Mouse (Mus musculus) telencephalon, adult 2 months (tissue): ENCODE data around the gene Gm17657.
A peak's percentile ranks its signal among the peaks of the same experiment; 100 is the strongest.
"Not testable (repeated sequence)": the region's sequence is repeated elsewhere in the genome, so short reads cannot be mapped to it uniquely, and the experiment has no call there.

Experiments used
- DNase-seq: peaks from one replicate; pipeline ENCODE4 v3.0.0-alpha.2; 2011; ENCODE audit warnings: low read depth, low spot score

Gene Gm17657

DNA sequence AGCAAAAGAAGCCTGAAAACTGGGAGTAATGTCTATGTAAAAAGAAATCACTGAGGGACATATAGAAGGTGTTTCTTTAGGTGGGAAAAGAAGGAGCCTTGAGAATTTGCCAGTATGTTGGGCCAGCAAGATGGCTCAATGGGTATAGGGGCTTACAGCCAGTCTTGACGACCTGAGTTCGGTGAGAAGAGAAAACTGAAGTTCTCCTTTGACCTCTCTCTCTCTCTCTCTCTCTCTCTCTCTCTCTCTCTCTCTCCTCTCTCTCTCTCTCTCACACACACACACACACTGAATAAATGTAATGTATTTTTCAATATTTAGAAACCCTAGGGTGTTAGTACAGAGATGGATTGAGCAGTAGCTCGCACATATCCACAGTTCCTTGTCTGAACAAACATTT lies 944 bp downstream of the Gm17657 start:
- DNase-seq, result no peak

DNA sequence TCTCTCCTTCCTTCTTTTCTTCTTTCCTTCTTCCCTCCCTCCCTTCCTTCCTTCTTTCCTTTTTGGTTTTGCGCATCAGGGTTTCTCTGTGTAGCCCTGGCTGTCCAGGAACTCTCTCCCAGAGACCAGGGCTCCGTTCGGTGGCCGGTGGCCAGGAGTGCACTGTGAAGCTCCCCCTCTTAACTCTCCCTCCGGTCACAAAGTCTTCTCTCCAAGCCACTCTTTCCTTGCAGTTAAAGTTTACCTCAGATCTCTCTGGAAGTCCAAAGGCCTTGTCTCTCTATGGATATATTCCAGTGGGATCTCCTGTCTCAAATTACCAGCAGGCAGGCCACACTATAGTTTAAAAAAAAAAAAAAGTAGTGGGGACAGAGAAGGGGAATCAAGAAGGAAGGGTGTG lies 4.2 kb downstream of the Gm17657 start:
- no peak for DNase-seq

DNA sequence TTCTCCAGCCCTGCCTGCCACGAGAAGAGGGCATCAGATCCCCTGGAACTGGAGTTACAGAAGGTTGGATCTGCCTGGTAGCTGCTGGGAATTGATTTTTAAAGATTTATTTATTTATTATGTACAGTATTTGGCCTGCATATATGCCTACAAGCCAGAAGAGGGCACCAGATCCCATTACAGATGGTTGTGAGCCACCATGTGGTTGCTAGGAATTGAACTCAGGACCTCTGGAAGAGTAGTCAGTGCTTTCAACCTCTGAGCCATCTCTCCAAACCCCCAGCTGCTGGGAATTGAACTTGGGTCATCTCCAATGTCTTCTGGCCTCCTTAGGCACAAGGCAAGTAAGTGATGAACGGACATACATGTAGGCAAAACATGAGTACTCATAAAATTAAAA lies 5.4 kb downstream of the Gm17657 start:
- DNase-seq, result no peak

DNA sequence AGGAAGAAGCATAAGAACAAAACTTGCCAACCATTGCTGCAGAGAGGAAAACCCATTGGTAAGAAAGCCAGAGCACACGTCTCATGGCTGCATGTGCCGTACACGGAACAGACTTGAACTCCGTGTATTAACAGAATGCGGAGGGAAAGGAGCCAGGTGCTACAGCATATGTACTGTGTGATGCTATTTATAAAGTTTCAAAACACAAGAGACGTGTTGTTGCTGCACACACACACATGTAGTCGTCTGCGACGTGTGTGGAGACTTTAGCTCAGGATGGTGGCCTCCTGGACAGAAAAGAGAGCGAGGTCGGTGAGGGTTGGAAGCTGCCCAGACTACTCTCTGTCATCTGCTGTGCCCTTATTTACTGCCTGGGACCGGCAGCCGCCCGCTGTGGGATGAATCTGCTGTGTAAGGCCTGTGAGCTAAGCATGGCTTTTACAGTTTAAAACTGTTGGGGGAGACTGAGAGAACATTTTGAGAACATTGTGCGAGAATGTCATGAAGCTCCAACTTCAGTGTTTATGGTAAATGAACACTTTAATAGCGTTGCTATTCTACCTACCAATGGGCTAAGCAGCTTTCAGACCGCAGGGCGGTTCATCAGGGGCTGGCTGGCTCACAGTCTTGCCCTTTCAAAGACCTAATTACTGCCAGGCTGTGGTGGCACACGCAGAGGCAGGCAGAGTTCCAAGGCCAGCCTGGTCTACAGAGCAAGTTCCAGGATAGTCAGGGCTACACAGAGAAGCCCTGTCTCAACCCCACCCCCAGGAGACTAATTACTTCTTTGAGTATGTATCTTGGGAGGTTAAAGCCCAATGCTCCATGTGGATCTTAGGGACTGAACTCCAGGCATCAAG lies 6.4 kb downstream of the Gm17657 start:
- no peak for DNase-seq

DNA sequence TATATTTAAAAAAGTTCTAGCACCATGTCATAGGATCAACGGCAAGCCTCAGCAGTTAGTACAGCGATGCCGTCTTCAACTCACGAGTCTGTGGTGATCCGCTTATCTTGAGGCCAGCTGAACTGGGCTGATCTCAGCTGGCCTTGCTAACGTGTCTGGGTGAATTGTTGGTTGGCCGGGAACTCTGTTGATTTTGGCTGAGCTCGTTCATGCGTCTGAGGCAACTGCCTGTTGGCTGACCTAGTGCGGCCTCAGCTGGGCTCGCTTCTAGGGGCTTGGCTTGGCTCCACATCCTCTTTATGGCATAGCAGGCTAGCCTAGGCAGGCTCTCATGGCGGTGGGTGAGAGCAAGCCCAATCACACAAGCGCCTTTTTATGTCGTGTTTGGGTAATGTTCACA lies 8.0 kb downstream of the Gm17657 start:
- DNase-seq, result no peak

DNA sequence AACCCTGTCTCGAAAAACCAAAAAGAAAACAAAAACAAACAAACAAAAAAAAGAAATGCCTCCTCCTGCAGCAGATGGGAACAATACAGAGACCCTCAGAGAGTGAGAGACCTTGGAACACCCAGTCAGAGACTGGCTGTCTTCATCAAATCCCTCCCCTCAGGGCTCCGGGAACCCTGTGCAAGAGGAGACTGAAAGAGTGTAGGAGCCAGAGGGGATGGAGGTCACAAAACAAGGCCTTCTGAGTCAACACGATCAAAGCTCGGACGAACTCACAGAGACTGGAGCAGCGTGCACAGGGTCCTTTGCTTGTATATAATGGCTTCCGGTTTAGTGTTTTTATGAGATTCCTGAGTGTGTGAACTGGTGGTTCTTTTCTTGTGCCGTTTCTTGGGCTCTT lies 9.0 kb downstream of the Gm17657 start:
- DNase-seq, result no peak

DNA sequence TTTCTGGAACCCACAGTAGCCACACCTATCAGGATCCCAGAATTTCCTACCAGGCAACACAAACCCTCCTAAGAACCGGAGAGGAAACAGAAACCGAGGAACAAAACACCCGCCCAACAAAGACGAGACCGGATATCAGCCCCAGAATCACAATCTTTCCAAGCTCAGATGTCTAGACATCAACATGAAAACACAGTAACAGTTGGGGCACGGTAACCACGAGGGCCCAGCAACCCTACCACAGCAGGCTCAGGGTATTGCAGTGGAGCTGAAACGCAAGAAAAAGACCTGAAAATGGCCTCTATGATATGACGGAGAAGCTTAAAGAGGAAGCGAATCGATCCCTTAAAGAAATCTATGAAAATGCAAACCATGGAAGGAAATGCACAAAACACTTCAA lies 15.6 kb downstream of the Gm17657 start:
- no peak for DNase-seq

DNA sequence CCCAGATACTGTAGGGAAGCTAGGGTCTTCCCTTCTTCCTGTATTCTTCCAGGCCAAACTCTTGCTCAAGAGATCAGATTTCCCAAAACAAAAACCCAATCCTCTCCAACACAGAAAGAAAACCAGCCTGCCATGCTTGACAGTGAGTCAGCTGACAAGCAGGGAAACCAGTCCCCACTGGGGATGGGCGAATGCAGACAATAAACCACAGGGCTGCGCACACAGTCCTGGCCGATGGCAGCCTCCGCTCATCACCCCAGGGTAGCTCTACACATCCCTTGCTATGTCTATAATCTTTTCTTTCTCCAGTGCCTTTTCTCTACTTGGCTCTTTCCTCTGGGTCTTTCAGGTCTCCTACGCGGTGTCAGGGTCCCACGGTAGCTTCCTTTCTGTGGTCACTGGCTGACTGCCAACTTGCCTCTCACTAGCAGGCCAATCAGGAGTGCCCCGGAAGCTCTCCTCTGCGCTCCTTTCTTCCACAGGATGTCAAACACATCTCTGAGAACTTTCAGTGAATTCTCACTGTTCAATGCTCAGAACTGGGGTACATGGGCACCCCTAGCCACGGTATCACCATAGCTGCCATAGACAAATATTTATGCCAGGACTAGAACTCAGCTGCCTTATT lies 17.6 kb downstream of the Gm17657 start:
- no peak for DNase-seq

DNA sequence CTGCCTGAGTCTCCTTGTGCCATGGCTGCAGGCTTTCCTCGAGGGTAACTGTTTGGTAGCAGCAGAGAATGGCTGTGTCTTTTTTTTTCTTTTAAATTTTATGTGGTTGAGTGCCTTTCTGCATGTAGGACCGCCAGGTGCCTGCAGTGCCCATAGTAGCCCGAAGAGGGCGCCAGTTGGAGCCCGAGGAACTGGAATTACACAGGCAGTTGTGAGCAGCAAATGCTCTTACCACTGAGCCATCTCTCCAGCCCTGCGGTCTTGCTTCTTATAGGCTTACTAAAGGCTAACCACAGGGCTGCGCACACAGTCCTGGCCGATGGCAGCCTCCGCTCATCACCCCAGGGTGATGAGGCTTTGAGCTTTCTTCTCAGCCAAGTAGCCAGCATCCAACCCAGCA lies 18.2 kb downstream of the Gm17657 start:
- DNase-seq, result no peak

DNA sequence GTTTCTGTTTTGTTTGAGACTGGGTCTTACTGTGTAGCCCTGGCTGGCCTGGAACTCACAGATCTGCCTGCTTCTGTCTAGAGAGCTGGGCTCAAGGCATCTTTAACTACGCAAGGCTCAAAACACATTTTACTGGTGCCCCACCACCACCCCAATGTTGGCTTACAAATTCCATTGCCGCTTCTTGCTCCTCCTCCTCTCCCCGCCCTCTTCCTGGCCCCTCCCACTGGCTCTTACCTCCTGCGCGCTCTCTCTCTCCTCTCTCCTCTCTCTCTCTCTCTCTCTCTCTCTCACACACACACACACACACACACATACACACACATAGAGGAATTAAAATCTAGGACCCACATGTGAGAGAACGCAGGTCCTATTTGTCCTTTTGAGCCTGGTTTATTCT lies 18.9 kb downstream of the Gm17657 start:
- DNase-seq, result no peak

DNA sequence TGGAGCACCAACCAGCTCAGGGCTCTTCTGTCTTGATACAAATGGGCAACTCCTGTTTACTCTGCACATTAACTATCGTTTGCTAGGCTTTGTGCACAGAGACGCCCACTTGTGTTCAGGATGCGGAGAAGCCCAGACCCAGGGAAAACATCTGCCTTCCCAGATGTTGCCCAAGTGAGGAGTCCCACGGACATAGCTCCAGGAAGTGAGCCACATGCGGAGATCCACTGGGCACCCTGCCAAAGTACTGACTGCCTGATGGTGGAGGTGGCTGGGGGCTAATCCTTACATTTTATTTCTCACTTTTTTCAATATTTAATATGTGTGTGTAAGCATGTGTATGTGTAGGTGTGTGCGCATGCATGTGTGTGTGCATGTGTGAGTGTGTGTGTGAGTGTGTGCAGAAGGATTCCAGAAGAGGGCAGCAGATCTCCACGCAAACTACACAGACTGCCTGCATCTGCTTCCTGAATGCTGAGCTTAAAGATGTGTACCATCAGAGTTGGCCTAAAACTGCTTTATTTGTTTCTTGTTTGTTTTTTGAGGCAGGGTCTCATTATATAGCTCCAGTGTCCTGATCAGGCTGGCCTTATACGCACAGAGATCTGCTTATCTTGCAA lies 20.8 kb downstream of the Gm17657 start:
- no peak for DNase-seq

DNA sequence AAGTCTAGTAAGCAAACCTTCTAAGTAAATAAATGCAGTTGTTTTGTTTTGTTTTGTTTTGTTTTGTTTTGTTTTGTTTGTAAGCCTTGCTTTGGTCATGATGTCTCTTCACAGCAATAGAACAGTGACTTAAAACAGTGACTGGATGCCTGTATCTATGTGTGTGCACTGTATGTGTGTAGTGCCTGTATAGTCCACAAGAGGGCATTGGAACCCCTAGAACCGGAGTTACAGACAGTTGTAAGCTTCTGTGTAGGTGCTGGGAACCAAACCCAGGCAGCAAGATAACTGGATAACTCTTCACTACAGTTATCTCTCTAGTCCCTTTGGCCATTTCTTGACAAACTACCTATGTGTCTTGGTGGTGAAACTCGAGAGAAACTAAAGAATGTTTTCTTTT lies 23.8 kb downstream of the Gm17657 start:
- DNase-seq, result no peak

DNA sequence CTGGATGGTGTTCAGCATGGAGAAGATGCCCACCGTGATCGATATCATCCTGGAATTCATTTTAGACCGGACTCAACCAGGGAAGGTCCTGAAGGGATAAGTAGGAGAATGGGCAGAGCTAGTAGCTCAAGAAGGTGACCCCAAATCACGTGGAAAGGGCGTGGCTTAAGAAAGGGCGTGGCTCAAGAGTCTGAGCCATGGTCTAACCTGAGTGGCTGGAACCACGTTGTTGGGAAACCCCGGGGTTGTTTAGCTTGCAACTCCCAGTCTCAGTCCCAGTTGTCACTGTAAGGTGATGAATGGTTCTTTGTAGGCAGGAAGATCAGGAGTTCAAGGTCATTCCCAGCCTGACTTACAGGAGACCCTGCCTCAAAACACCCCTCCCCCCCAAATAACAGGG lies 29.7 kb downstream of the Gm17657 start:
- no peak for DNase-seq

DNA sequence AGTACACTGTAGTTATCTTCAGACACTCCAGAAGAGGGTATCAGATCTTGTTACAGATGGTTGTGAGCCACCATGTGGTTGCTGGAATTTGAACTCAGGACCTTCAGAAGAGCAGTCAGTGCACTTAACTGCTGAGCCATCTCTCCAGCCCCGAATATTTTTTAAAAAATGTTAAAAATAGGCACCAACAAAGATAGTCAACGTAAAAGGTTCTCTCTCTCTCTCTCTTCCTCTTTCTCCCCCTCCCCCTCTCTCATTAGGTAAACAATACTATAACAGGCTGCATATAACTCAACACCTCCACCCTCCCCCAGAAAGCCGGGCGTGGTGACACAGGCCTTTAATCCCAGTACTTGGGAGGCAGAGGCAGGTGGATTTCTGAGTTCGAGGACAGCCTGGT lies 30.8 kb downstream of the Gm17657 start:
- DNase-seq, result not testable (repeated sequence)

DNA sequence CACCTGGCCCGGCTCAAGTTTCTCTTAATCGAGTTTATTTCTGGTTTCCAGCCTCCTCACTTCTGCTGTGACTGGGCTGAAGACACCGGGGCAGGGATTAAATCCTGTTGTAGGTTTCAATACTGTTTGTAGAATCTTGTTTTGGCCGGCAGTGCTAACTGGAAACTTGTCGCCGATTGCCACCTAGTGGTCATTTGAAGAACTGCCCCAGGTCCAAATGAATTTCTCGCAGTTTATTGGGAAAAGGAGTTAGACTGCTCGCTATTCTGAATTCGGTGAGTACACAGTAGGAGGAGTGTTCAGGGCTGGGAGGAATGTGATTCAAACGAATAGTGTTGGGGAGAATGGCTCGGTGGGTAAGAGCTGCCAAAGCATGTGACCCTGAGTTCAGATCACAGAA lies 35.0 kb downstream of the Gm17657 start:
- DNase-seq, result peak; percentile 62

DNA sequence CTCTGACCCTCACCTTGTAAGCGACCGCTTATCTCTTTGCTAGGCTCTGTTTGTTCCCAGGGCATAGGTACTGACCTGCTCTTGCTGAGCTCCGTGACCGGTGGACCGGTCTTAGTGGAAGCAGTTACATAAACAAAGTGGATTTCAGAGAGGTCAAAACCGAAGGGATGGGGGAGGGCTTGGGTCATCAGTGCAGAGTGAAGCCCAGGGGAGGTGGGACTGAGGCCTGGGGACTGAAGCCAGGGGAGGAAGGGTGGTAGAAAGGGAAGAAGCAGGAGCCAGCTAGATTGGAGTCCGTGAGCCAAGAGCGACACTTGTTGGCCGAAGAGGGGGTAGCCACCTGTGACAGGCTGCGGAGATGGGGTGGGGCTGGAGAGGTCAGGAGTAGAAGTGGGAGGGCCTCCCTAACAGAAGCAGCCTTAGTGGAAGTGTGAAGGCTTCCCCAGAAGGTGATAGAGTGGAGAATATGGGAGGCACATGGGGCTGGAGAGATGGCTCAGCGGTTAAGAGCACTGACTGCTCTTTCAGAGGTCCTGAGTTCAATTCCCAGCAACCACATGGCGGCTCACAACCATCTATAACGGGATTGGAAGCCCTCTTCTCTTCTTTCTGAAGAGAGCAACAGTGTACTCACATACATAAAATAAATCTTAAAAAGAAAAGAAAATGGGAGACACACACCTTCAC lies 36.3 kb downstream of the Gm17657 start:
- DNase-seq, result no peak

DNA sequence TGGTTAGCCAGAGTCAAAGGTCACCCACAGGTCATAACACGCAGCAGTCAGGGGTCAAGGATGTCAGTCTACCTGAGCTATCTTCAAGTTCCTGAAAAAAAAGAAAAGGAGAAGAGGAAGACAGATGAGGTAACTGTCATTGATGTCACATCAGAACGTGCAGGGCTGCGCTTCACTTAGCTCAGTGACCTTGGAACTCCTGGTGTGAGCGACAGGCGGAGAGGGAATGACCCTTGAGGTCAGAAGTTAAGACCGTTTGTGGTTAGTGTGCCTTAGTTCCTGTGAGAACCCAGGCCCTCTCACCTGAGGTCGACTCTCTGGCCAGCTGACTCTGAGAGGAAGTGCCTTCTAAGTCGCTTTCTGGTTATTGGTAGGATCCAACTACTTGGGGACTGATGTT lies 38.7 kb downstream of the Gm17657 start:
- no peak for DNase-seq

DNA sequence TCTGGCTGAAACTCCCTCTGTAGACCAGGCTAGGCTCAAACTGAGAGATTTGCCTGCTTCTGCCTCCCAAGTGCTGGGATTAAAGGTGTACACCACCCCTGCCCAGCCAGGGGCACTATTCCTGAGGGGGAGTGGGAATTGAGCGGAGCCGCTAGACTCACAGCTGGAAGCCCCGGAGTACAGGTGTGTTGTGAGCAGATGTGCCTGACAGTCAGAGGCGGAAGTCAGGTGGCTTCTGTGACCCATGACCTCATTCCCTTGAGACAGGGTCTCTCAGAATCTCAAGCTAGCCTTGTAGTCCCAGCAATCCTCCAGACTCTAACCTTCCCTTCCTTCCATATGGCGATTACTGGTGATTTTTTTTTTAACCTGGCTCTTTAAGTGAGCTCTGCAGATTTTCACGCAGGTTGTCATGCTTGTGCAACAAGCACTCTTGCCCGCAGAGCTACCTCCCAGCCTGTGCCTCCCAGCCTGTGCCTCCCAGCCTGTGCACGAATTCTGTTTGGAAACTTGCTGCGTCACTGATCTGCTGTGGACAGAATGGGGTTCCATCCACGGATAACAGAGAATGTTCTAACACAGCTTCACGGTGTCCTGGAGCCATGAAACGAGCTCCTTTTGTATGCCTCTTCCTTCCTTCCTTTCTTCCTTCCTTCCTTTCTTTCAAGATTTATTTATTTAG lies 40.4 kb downstream of the Gm17657 start:
- DNase-seq, result no peak

DNA sequence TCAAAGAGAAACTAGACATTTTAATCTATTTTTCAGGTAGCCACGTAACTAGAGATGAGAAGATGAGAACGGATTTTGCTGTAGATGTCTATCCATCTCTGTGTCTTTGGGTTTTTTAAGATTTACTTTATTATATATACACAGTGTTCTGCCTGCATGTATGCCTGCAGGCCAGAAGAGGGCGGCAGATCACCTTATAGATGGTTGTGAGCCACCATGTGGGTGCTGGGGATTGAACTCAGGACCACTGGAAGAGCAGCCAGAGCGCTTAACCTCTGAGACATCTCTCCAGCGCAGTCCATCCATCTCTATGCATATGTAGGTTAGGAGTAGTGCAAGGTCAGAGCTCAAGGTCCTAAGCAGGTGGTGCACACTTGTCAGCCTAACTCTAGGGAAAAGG lies 45.7 kb downstream of the Gm17657 start:
- DNase-seq, result no peak

DNA sequence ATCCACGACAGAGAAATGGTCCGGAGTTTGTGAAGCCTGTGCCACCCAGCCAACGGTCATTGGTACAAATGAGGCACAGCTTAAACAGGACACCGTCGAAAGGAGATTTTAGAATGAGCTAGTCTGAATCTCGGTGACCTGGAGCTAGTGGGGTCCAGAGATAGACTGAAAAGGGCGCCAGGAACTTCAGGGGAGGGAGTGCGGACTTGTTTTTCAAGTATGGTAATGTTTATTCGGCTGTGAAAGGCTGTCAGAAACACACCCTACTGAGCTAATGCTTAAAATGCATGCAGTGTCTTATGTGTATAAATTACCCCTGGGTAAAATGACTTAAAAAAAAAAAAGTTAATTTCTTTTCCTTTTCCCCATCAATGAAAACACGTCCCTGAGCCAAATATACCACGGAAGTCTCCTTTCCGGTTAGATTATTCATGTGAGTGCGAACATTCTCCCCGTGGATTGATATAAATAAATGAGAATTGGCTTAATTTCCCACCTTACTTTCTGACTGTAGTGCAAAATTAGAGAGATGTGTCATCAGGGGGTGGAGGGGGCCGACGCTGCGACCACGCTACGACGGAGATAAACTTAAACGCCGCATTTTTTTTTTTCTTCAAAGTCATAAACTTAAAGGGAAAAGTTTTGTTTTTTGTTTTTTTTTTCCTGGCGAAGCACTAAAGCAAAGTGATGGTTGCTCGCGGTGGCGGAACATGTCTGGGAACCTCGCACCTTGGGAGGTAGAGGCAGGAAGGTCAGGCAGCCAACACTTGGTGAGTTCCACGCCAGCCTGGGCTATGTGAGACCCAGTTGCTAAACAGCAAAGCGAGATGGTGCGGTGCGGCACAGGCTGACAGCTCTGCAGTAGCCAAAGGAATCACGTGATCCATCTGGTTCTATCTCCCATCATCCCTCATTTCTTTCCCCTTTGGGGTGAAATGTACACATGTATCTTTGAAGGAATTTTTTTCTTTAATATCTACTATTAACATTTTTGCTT lies 46.5 kb downstream of the Gm17657 start:
- DNase-seq, result no peak
